Mouse (Mus musculus) lung, embryonic 14.5 days (tissue): ENCODE results near the gene Nfu1. TPM values are rescaled to one million over a fixed set of nuclear protein-coding genes. Genes with fewer than 3 reads are reported as not detected.

Experiments used
- ATAC-seq: fragments of 200-750 bp; cut with Nextera tagmentation; 2 replicates; pipeline ENCODE4 v1.8.0; 2017; ENCODE audit warnings: mild to moderate bottlenecking, moderate TSS enrichment, moderate library complexity; ENCODE audit not compliant: insufficient read depth
- DNase-seq: peaks from one replicate; pipeline ENCODE4 v3.0.0-alpha.2; 2015
- H3K27ac ChIP-seq: fragments of 300-500 bp; sonication (generic); 2 replicates; pipeline ENCODE4 v1.5.1; 2014; ENCODE audit warnings: low read depth, mild to moderate bottlenecking, moderate library complexity
- H3K27me3 ChIP-seq: fragments of 300-500 bp; sonication (generic); 2 replicates; pipeline ENCODE4 v1.6.1; 2014; ENCODE audit warnings: low read length, control low read depth; ENCODE audit not compliant: insufficient read depth
- H3K36me3 ChIP-seq: fragments of 300-500 bp; sonication (generic); 2 replicates; pipeline ENCODE4 v1.6.1; 2014; ENCODE audit warnings: control low read depth; ENCODE audit not compliant: insufficient read depth
- H3K4me1 ChIP-seq: fragments of 300-500 bp; sonication (generic); 2 replicates; pipeline ENCODE4 v1.6.1; 2014; ENCODE audit warnings: antibody characterized with exemption, control low read depth; ENCODE audit not compliant: insufficient read depth
- H3K4me2 ChIP-seq: fragments of 300-500 bp; sonication (generic); 2 replicates; pipeline ENCODE4 v1.6.1; 2014; ENCODE audit warnings: mild to moderate bottlenecking
- H3K4me3 ChIP-seq: fragments of 300-500 bp; sonication (generic); 2 replicates; pipeline ENCODE4 v1.5.1; 2014; ENCODE audit warnings: low read depth, low read length
- H3K9ac ChIP-seq: fragments of 300-500 bp; sonication (generic); 2 replicates; pipeline ENCODE4 v1.6.1; 2014
- H3K9me3 ChIP-seq: fragments of 300-500 bp; sonication (generic); 2 replicates; pipeline ENCODE4 v1.6.1; 2016; ENCODE audit warnings: low read depth, low read length, control low read depth
- CTCF ChIP-seq: IDR thresholded peaks from 2 replicates; pipeline ENCODE4 v1.5.1; 2016; ENCODE audit warnings: antibody characterized with exemption, low read depth
- WGBS: fragments of 180-500 bp; shearing (Covaris S2); extraction: QIAGEN DNeasy Blood & Tissue Kit; methylation state at CpG from one replicate; pipeline ENCODE4 v1.1.7; 2014; 5-methylcytosine and 5-hydroxymethylcytosine counted together
- polyA plus RNA-seq: library from polyadenylated mRNA; unstranded; fragments of >200 nt; fragmentation: Nextera tagmentation; extraction: Ambion mirVana; gene quantifications from 2 replicates; pipeline ENCODE4 v1.2.1, GENCODE M21; 2014

The Nfu1 gene
- polyA plus RNA-seq: 88.4 and 90.5 TPM in 2 replicates

DNA sequence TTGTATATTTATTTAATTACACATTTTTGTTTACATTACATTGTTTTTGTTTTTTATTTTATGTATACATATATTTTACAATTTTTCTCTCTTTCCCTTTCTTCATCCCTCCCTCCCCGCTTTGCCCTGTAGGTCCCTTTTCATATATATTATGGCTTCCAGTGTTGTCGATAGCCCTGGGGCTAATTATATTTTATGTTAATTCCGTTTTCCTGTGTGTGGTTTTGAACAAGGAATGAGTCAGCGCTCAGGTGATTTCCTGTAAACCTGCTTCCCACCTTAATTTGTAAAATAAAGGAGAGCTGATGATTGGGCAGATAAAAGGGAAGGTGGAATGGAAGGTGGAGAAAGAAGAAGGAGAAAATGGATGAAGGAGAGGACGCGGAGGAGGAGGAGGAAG lies at the start of gene Nfu1:
Nfu1 (plus strand) TSS at position 350 of the 400 bp plus-strand sequence.
- Histone ChIP-seq H3K27ac (peak within 1 kb of the TSS; percentile 90), H3K9ac (peak within 1 kb of the TSS; percentile 96), H3K4me1 (no peaks in the 10 kb centered on the region), H3K9me3 (no peaks in the 10 kb centered on the region), H3K27me3 (no peaks in the 10 kb centered on the region), H3K4me2 (peak within 1 kb of the TSS; percentile 69), H3K36me3 (peaks cover 12% of the 10 kb centered on the region), H3K4me3 (peak within 1 kb of the TSS; percentile 87)
- TF ChIP-seq CTCF: no peak
- no peak for DNase-seq
- WGBS: 73% methylated on average over 6 of the region's 6 CpGs
- ATAC-seq: no peak

DNA sequence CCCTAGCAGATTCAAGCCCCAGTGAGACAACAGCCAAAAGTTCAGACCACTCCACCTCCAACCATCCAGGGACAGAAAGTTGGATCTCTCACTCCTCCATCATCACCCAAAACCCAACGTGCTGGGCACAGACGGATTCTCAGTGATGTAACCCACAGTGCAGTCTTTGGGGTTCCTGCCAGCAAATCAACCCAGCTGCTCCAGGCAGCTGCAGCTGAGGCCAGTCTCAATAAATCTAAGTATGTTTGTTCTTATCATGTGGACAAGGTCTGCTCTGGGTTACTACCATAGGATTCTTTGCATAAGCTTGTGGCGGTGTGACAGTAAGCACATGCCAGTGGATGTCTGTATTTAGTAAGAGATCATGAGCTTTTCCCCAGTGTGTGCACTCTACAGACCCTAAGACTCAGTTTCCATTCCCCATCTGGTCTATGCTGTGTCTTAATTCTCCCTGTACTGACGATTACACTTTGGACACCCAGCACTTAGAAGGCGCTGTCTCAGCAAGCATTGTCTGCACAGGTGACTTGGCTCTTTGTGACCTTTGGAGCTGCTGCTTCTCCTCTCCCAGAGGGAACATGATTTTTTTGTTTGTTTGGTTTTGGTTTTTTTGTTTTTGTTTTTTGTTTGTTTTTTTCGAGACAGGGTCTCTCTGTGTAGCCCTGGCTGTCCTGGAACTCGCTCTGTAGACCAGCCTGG lies 44.9 kb upstream of the Nfu1 start:
- H3K4me1 ChIP-seq: no peaks in the 10 kb centered on the region
- H3K36me3 ChIP-seq: peaks cover 69% of the 10 kb centered on the region
- DNase-seq: no peak
- no peaks in the 10 kb centered on the region for H3K9me3 ChIP-seq
- no peak for ATAC-seq
- H3K9ac ChIP-seq: no peak overlapping the region
- 88% methylated on average over 7 of the region's 7 CpGs for WGBS
- no peak overlapping the region for H3K27ac ChIP-seq
- H3K4me2 ChIP-seq: no peak overlapping the region
- H3K27me3 ChIP-seq: no peaks in the 10 kb centered on the region
- no peak for TF ChIP-seq CTCF
- H3K4me3 ChIP-seq: no peak overlapping the region

DNA sequence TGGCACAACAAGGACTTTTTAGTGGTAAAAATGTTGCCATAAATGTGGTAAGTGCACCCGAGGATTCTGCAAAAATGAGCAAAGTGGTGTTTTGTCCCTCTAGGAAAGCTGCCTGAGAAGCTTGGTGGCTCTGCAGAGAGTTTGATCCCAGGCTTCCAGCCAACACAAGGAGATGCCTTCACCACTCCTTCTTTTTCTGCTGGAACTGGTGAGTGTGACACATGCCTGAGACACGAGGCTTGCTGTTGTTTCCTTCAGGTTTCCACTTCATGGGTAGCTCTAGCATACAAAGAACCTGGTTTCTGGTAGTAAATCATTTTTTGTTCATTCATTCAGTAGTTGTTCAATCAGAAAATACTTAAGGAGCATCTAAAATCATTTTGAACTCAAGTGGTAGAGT lies 41.9 kb upstream of the Nfu1 start:
- Histone ChIP-seq H3K9me3 (no peaks in the 10 kb centered on the region), H3K4me2 (no peak overlapping the region), H3K4me1 (no peaks in the 10 kb centered on the region), H3K9ac (no peak overlapping the region), H3K36me3 (peaks cover 73% of the 10 kb centered on the region), H3K27ac (no peak overlapping the region), H3K27me3 (no peaks in the 10 kb centered on the region), H3K4me3 (no peak overlapping the region)
- ATAC-seq (no peak), DNase-seq (no peak)
- WGBS: 75% methylated on average over 2 of the region's 2 CpGs
- TF ChIP-seq CTCF: no peak

DNA sequence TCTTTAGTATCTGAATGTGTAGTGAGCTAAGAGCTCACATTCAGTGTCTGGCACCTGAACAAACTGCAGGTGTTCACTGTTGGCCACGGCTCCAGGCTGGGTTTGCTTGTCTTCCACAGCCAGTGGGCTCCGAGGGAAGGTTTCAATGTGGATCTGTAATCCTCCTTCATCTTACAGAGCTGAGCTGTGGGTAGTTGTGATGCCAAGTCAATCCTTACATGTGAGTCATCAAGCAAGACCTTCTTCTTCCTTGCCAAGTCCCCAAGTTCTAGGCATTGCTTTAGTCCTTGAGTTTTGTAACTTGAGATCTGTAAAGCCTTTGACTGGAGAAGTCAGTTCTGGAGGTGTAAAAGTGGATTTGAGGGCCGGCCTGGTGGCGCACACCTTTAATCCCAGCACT lies 35.1 kb upstream of the Nfu1 start:
- 91% methylated on average over 4 of the region's 4 CpGs for WGBS
- no peak for DNase-seq
- Histone ChIP-seq H3K27me3 (no peaks in the 10 kb centered on the region), H3K9ac (no peak overlapping the region), H3K4me3 (no peak overlapping the region), H3K4me1 (no peaks in the 10 kb centered on the region), H3K27ac (no peak overlapping the region), H3K4me2 (no peak overlapping the region), H3K36me3 (peaks cover 59% of the 10 kb centered on the region), H3K9me3 (no peaks in the 10 kb centered on the region)
- ATAC-seq: no peak
- no peak for TF ChIP-seq CTCF

DNA sequence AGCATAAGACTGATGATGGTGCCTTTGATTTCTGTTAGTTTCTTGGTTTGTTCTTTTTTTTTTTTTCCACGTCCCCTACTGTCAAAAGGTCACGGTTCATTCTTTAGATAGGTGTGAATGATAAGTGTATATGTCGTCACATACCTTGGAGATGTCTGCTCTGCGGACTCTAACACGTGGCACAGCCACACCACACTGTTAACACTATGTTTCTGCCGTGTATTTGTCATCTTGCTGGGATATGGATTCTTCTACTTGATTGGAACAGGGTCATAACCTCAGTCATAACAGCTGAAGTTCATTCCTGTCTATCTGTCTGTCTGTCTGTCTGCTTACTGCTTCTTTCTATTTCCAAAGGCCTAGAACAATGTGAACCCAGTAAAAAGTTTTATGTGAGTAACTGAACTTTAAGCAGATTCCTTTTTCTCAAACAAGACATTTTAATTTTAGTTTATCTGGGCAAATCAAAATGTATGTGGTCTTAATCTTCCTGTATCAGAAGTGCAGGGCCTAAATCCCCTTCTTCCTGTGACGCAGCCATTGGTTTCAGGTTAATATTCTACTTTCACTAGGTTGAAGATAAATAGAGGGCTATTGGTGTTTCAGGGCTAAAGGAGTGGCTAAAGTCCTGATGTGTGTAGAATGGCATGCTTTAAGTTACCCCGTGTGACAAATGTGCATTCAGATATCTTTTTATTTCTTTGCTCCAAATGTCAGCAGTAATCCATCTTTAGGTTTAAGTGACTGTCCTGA lies 30.7 kb upstream of the Nfu1 start:
- no peak overlapping the region for H3K9ac ChIP-seq
- H3K4me3 ChIP-seq: no peak overlapping the region
- H3K4me1 ChIP-seq: no peaks in the 10 kb centered on the region
- no peak for TF ChIP-seq CTCF
- DNase-seq (no peak), ATAC-seq (no peak)
- peaks cover 35% of the 10 kb centered on the region for H3K36me3 ChIP-seq
- no peak overlapping the region for H3K4me2 ChIP-seq
- no peaks in the 10 kb centered on the region for H3K9me3 ChIP-seq
- no peaks in the 10 kb centered on the region for H3K27me3 ChIP-seq
- 48% methylated on average over 8 of the region's 8 CpGs for WGBS
- no peak overlapping the region for H3K27ac ChIP-seq

DNA sequence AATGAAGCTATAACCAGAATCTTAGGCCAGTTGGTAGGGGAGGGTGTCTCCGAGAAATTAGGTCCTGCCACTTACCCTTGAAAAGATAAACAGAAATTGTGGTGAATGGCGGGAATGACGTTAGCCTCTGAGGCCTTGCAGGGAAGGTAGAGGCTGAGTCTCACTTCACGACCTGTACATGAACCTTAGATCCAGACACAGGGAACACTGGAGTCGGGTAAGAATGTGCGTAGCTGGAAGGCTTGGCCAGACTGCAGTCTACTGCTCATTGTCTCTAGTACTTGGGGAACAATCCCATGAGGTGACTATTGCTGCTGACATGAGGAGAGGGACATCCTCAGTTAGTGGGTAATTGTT lies 30.1 kb upstream of the Nfu1 start:
- no peak for ATAC-seq
- no peaks in the 10 kb centered on the region for H3K27me3 ChIP-seq
- H3K4me2 ChIP-seq: no peak overlapping the region
- DNase-seq: peak; percentile 17
- H3K9me3 ChIP-seq: no peaks in the 10 kb centered on the region
- 48% methylated on average over 6 of the region's 6 CpGs for WGBS
- H3K27ac ChIP-seq: no peak overlapping the region
- H3K36me3 ChIP-seq: peaks cover 32% of the 10 kb centered on the region
- no peak overlapping the region for H3K9ac ChIP-seq
- H3K4me3 ChIP-seq: no peak overlapping the region
- H3K4me1 ChIP-seq: no peaks in the 10 kb centered on the region
- no peak for TF ChIP-seq CTCF

DNA sequence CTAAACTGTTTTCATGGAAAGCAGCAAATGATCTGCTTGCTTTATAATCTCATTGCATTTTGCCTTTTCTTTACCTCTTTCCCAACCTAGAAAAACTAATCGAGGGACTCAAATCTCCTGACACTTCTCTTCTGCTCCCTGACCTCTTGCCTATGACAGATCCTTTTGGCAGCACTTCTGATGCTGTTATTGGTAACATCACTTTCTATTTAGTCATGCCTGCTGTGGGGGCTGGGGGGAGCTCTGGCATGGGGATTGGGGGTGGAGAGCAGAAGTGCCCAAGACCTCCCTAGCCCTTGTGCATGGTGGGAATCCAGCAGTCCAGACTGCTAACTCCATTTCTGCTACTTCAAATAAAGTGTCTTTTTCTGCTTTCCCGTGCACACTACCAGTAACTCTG lies 27.8 kb upstream of the Nfu1 start:
- no peak for TF ChIP-seq CTCF
- no peak for ATAC-seq

More for the DNA sequence above, 27.8 kb upstream of the Nfu1 start:
- Histone ChIP-seq H3K4me1 (no peaks in the 10 kb centered on the region), H3K27ac (no peak overlapping the region), H3K9ac (no peak overlapping the region), H3K27me3 (no peaks in the 10 kb centered on the region), H3K4me2 (no peak overlapping the region), H3K36me3 (peaks cover 28% of the 10 kb centered on the region), H3K4me3 (no peak overlapping the region), H3K9me3 (no peaks in the 10 kb centered on the region)
- no peak for DNase-seq
- 69% methylated on average over 2 of the region's 2 CpGs for WGBS
